Mouse (Mus musculus) layer of hippocampus, adult 9-11 months (tissue): ENCODE results near the gene Tas1r1.

ENCODE experiments used
- DNase-seq: peaks from one replicate; pipeline ENCODE4 v3.0.0; 2022

The Tas1r1 gene

DNA sequence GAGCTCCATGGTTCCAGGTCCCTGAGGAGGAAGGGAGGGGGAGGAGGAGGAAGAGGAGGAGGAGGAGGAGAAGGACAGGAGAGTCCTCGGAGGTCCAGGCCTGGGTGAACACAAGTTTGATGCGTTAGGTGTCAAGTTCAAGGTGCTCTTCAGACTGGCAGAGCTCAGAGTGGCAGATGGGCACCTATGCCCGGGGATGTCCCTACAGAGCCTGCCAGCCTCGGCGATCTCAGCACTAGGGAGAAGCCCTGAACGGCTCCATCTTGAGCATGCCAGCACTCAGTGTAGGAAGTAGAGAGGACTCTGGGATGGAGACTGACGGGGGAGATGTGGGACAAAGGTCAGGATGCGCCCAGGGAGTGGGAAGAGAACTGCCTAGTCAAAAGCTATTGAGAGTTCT lies 51.7 kb downstream of the Tas1r1 start:
- no peak for DNase-seq

DNA sequence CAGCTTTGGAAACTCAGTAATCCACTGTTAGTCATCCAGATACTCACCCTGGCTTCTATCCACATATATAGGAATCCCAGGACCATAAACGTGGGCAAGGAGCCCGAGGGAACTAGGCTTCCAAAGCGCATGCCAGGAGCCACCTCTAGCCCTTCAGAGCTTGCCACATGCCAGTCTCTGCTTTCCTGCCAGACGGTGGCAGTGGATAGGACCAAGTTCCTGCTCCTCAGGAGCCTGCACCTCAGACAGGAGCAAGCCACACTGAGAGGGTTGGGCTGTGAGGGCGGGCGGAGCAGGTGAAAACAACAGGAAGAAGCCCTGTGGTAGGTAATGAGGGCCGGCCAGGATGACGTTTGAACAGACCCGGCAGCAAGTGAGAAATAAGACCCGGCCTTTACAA lies 52.5 kb downstream of the Tas1r1 start:
- no peak for DNase-seq

DNA sequence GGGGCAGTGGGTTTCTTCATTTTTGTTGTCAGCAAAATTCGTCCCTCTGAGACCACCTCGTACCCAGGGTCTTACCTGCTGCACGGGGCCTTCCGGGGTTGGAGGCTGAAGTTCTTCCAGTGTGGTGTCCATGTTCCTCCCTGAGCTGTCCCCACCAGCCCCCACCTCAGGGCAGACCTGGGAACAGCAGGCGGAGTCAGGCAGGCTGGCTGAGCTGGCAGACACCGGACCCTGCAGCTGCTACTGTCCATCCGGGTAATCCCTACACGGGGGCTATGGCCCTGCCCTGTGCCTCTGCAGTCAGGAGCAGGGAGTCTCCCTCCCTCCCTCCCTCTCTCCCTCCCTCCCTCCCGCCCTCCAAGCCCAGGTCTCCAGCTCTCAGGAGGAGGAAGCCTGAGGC lies 54.8 kb downstream of the Tas1r1 start:
- no peak for DNase-seq

DNA sequence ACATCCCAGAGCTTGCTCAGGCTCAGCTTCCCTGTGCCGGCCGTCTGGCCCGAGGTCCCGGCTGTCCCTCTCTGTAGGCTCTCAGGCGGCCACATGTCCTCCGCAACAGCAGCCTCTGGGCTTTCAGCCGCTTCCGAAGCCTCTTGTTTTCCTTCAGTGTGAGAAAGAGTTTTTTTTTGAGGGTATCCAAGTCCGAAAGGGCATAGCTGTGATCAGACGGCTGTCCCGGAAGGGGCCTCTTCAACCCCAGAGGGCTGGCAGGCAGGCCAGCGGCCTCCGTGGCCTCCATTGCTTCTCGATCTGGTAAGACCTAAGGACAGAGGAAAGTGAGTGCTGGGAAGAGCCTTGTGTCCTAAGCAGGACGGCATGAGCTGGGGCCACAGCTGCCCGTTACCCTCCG lies 55.3 kb downstream of the Tas1r1 start:
- no peak for DNase-seq

DNA sequence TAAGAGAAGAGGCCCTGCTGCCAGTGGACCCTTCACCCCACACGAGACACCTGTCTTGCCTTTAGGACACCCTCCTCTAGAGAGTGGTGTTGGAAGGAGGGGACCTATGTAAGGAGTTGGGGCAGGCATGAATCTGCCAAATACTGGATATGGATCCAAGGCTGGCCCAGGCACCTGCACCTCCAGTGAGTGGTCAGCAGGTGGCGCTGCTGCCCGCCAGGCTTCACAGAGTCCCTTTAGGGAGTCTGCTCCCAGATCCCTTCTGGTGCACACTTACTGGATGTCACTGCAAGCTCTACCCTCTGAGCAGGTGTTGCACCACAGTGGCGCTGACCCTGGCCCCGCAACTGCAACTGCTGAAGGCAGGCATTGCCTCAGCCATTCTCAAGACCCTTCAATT lies 57.0 kb downstream of the Tas1r1 start:
- peak; percentile 77 for DNase-seq

DNA sequence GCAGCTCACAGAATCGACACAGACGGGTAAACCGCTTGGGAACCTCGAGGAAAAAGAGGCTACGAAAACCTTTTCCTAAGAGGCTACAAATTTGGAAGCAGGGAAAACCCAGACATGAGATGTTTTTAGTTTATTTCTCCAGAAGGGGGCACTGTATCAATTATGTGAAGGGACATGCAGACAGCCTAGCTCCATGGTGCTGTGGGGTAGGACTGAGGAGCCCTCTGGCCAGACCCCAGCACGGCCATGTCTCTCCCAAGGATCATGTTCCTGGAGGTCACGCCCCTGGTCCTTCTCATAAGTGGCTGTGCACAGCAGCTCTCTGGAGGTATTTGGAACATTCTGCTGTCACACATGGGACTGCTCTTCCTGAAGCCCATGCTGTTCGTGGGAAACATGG lies 57.7 kb downstream of the Tas1r1 start:
- DNase-seq, result no peak
